Mouse (Mus musculus) cerebellum, adult 11 months (tissue): ENCODE measurements around the gene Trex1.

ENCODE experiments used
- DNase-seq: peaks from one replicate; pipeline ENCODE4 v3.0.0; 2022

The Trex1 gene

DNA sequence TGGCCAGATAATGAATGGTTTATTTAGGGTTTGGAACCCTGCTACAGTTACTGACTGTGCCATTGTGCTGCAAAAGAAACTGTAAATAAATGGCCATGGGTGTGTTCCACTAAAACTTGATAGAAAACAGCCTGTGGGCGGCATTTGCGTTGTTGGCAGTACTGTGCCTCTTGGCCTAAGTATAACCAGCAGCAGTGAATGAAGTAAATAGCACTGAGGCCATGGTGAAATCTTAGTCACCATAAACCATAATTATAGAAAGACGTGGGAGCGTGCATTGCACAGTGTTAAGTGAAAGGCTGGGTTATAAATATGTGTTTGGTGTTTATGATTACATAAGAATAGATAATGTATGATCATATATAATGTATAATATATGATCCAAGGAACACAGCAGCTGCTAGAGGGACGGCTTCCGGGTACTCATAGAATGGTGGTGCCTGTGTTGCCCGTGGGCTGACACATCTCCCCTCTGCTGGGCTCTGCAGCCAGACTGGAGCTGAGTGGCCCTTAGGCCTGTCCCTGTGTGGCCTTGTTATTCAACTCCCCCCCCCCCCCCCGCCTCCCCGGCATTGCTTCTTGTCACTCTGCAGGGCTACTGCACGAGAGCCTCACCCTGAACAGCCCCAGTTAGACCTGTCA lies 50.4 kb downstream of the Trex1 start:
- DNase-seq: no peak

DNA sequence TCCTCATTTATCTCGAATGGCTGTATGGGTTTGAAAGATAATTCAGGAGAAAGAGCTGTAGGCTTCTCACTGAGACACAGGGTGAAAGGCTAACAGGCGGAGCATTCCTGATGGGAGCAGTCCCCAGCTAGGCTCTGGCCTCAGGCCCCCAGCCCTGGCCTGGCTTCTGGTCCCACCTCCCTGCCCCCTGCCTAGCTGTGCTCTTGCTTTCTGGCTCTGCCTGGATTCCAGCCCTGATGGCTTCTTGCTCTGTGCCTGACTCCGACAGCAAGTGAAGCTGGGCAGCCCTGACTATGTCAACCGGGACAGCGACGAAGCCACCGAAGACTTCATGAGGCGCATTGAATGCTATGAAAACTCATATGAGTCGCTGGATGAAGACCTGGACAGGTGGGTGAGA lies 51.5 kb downstream of the Trex1 start:
- DNase-seq: no peak
